Mouse (Mus musculus): ENCODE measurements around the gene Dcun1d1. TPM values are rescaled to one million over a fixed set of nuclear protein-coding genes. Genes with fewer than 3 reads are reported as not detected.

The Dcun1d1 gene
- polyA plus RNA-seq (2014; fragmentation: Illumina TruSeq; extraction: RNeasy Lipid Tissue Mini Kit (QIAGEN cat#74804); ENCODE audit: low read depth, low replicate concordance): 390 TPM

GRCm38 (mm10) chr3:35937345-35937744, at the start of gene Dcun1d1:
Gene Dcun1d1 (minus strand): TSS chr3:35937445.

Other genes with a start within 250 kb of the Dcun1d1 start
- gene Atp11b, start 183.3 kb downstream of the Dcun1d1 start, polyA plus RNA-seq (2014; fragmentation: Illumina TruSeq; extraction: RNeasy Lipid Tissue Mini Kit (QIAGEN cat#74804); ENCODE audit: low read depth, low replicate concordance): 163 TPM
- gene Mccc1, start 63.2 kb upstream of the Dcun1d1 start, polyA plus RNA-seq (2014; fragmentation: Illumina TruSeq; extraction: RNeasy Lipid Tissue Mini Kit (QIAGEN cat#74804); ENCODE audit: low read depth, low replicate concordance): 127 TPM
- gene Ccdc144b, start 116.1 kb upstream of the Dcun1d1 start, polyA plus RNA-seq (2014; fragmentation: Illumina TruSeq; extraction: RNeasy Lipid Tissue Mini Kit (QIAGEN cat#74804); ENCODE audit: low read depth, low replicate concordance): 0.47 TPM
- 29.5 TPM for gene Acad9, start 128.5 kb upstream of the Dcun1d1 start, polyA plus RNA-seq (2014; fragmentation: Illumina TruSeq; extraction: RNeasy Lipid Tissue Mini Kit (QIAGEN cat#74804); ENCODE audit: low read depth, low replicate concordance)
- gene D3Ertd254e, start 213.6 kb upstream of the Dcun1d1 start, polyA plus RNA-seq (2014; fragmentation: Illumina TruSeq; extraction: RNeasy Lipid Tissue Mini Kit (QIAGEN cat#74804); ENCODE audit: low read depth, low replicate concordance): 19.5 TPM